Mouse (Mus musculus) hindbrain, embryonic 10.5 days (tissue): ENCODE measurements around the gene Cnot6l. TPM values are rescaled to one million over a fixed set of nuclear protein-coding genes. Genes with fewer than 3 reads are reported as not detected.

Experiments
- DNase-seq: peaks from one replicate; pipeline ENCODE4 v3.0.0-alpha.2; 2017; ENCODE audit warnings: low spot score
- H3K27ac ChIP-seq: fragments of 300-500 bp; sonication (generic); 2 replicates; pipeline ENCODE4 v1.5.1; 2016; ENCODE audit warnings: mild to moderate bottlenecking, moderate library complexity
- H3K27me3 ChIP-seq: fragments of 300-500 bp; sonication (generic); 2 replicates; pipeline ENCODE4 v1.6.1; 2016; ENCODE audit warnings: mild to moderate bottlenecking; ENCODE audit not compliant: poor library complexity, insufficient read depth, severe bottlenecking
- H3K36me3 ChIP-seq: fragments of 300-500 bp; sonication (generic); 2 replicates; pipeline ENCODE4 v1.6.1; 2016; ENCODE audit warnings: mild to moderate bottlenecking, moderate library complexity
- H3K4me1 ChIP-seq: fragments of 300-500 bp; sonication (generic); replicated peaks from 2 replicates; pipeline ENCODE4 v1.6.1; 2016; ENCODE audit warnings: mild to moderate bottlenecking
- H3K4me3 ChIP-seq: fragments of 300-500 bp; sonication (generic); 2 replicates; pipeline ENCODE4 v1.5.1; 2016; ENCODE audit warnings: mild to moderate bottlenecking, moderate library complexity
- H3K9me3 ChIP-seq: fragments of 300-500 bp; sonication (generic); 2 replicates; pipeline ENCODE4 v1.6.1; 2016; ENCODE audit warnings: mild to moderate bottlenecking, moderate library complexity
- WGBS: fragments of 180-500 bp; shearing (Covaris S2); methylation state at CpG from one replicate; pipeline ENCODE4 v1.1.7; 2016; 5-methylcytosine and 5-hydroxymethylcytosine counted together
- polyA plus RNA-seq: library from polyadenylated mRNA; unstranded; fragments of >200 nt; fragmentation: Nextera tagmentation; extraction: Ambion mirVana; gene quantifications from 2 replicates; pipeline ENCODE4 v1.2.1, GENCODE M21; 2016

Gene Cnot6l
- 7.8 and 8.9 TPM in 2 replicates for polyA plus RNA-seq

- 52% methylated on average over 5 of the region's 5 CpGs for WGBS
- Histone ChIP-seq H3K27me3 (no peaks in the 10 kb centered on the region), H3K4me1 (peaks cover 22% of the 10 kb centered on the region), H3K36me3 (no peaks in the 10 kb centered on the region), H3K9me3 (no peaks in the 10 kb centered on the region), H3K4me3 (peak within 1 kb of the TSS; percentile 93), H3K27ac (peak within 1 kb of the TSS; percentile 99)
- DNase-seq, result peak; percentile 13
Measured at GRCm38 (mm10) chr5:96164021-96164411, at the start of gene Cnot6l. Cnot6l (minus strand) TSS chr5:96164171.

- H3K27me3 ChIP-seq, result no peaks in the 10 kb centered on the region
- peak overlapping the region; percentile 88 for H3K27ac ChIP-seq
- under 1% methylated on average over 35 of the region's 35 CpGs for WGBS
- DNase-seq, result peak; percentile 93
- peaks cover 13% of the 10 kb centered on the region for H3K36me3 ChIP-seq
- H3K4me1 ChIP-seq, result peaks cover 15% of the 10 kb centered on the region
- peak overlapping the region; percentile 80 for H3K4me3 ChIP-seq
- H3K9me3 ChIP-seq, result no peaks in the 10 kb centered on the region
Measured at GRCm38 (mm10) chr5:96209916-96210583, 46.1 kb upstream of the Cnot6l start.

DNA sequence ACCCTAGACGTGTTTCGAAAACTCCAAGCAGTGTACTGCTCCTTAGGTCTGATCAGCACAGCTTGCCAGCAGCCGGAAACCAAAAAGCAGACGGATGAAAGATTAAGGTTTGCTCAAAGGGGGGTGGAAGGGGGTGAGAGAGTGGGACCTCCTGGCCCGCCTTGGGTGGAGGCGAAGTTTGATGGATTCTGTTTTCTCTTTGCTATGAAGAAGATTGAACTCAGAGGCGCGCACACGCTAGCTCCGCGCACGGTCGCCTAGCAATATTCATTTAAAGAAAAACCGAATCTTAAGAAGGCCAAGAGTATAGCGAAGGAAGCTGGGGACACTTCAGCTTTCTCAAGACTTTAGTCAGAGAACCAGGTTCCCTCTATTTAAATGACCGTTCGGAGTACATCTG is 45.5 kb upstream of the Cnot6l start, which contains the start of gene Mrpl1:
Mrpl1 (plus strand) TSS at position 35 of the 400 bp plus-strand sequence.
- peak within 1 kb of the TSS; percentile 80 for H3K4me3 ChIP-seq
- H3K4me1 ChIP-seq, result peaks cover 15% of the 10 kb centered on the region
- no peaks in the 10 kb centered on the region for H3K9me3 ChIP-seq
- peak within 1 kb of the TSS; percentile 88 for H3K27ac ChIP-seq
- DNase-seq, result peak; percentile 41
- no peaks in the 10 kb centered on the region for H3K27me3 ChIP-seq
- whole genome bisulfite sequencing, result 4% methylated on average over 17 of the region's 17 CpGs
- peaks cover 8% of the 10 kb centered on the region; the same call in 1 of the 2 replicates for H3K36me3 ChIP-seq

DNA sequence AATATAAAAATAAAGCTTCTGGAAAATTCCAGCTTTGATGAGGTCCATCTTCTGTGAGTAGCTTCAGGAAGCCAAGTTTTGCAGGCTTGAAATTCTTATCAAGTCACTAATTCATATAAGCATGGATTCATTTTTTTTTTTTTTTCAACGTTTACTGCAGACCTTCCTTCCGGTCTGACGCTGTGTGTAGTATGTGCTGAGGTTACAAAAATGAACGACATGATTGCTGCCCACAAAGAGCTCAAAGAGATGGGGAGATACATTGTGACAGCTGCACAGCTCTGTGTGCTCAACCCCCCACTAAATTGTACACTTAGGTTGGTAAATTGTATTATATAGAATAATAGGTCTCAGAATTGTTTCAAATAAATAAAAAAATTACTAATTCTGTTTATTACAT is 44.6 kb upstream of the Cnot6l start:
- 0 out of 2 replicates have a peak overlapping the region, but pooled peaks have one; percentile 80 for H3K4me3 ChIP-seq
- WGBS, result 79% methylated on average over 4 of the region's 4 CpGs

DNA sequence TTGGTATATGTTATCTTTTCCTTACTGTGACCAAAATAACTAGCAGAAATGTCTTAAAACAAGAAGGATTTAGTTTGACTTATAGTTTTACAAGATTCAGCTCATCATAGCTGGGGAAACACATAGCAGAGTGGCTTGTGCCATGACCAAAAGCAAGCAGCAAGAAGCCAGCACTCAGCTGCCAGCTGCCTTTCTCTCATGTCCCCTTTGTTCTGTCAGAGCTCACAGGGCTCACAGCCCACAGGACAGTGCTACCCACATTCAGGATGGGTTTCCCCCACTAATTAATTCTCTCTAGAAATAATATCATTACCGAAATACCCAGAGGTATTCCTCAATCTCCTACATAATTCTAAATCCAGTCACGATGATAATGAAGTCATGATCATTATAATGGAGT is 43.6 kb upstream of the Cnot6l start:
- 91% methylated on average over 2 of the region's 2 CpGs for WGBS

More for the DNA sequence above, 44.6 kb upstream of the Cnot6l start:
- peak overlapping the region; percentile 88; the same call in 1 of the 2 replicates for H3K27ac ChIP-seq
- no peaks in the 10 kb centered on the region for H3K27me3 ChIP-seq
- no peaks in the 10 kb centered on the region for H3K9me3 ChIP-seq
- H3K36me3 ChIP-seq, result no peaks in the 10 kb centered on the region
- DNase-seq, result no peak
- peaks cover 15% of the 10 kb centered on the region for H3K4me1 ChIP-seq

GRCm38 (mm10) chr5:96206897-96207296 is 42.9 kb upstream of the Cnot6l start:
- WGBS, result 77% methylated on average over 2 of the region's 2 CpGs
- no peak overlapping the region for H3K27ac ChIP-seq
- no peak for DNase-seq
- no peaks in the 10 kb centered on the region for H3K27me3 ChIP-seq
- H3K9me3 ChIP-seq, result no peaks in the 10 kb centered on the region
- no peak overlapping the region for H3K4me3 ChIP-seq
- peaks cover 15% of the 10 kb centered on the region for H3K4me1 ChIP-seq
- H3K36me3 ChIP-seq, result no peaks in the 10 kb centered on the region

More for the DNA sequence above, 43.6 kb upstream of the Cnot6l start:
- Histone ChIP-seq H3K36me3 (no peaks in the 10 kb centered on the region), H3K4me3 (no peak overlapping the region), H3K9me3 (no peaks in the 10 kb centered on the region), H3K4me1 (peaks cover 15% of the 10 kb centered on the region), H3K27ac (no peak overlapping the region), H3K27me3 (no peaks in the 10 kb centered on the region)
- no peak for DNase-seq

- H3K27ac ChIP-seq, result no peak overlapping the region
- no peak for DNase-seq
- H3K9me3 ChIP-seq, result no peaks in the 10 kb centered on the region
- H3K4me3 ChIP-seq, result no peak overlapping the region
- H3K27me3 ChIP-seq, result no peaks in the 10 kb centered on the region
- H3K36me3 ChIP-seq, result no peaks in the 10 kb centered on the region
- no peaks in the 10 kb centered on the region for H3K4me1 ChIP-seq
- 76% methylated on average over 10 of the region's 10 CpGs for whole genome bisulfite sequencing
Measured at GRCm38 (mm10) chr5:96201462-96202154, 37.6 kb upstream of the Cnot6l start.

DNA sequence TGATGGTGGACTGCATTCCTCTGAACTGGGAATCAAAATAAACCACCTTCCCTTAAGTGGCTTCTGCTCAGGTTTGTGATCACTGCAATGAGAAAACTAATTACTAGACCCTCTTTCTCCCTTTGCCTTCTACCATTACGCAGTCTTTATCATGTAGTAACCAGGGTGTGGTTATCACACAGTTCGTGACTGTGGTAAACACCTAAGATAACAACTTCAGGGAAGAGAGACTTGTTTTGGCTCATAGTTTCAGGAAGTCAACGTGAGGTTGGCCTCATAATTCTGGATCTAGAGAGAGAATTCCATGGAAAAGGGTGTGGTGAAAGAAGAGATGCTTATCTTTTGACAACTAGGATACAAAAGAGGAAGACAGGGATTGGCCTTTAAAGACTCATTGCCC is 36.3 kb upstream of the Cnot6l start:
- Histone ChIP-seq H3K9me3 (no peaks in the 10 kb centered on the region), H3K4me3 (no peak overlapping the region), H3K36me3 (no peaks in the 10 kb centered on the region), H3K27me3 (no peaks in the 10 kb centered on the region), H3K27ac (no peak overlapping the region), H3K4me1 (no peaks in the 10 kb centered on the region)
- 80% methylated on average over 3 of the region's 3 CpGs for WGBS
- DNase-seq, result no peak

- Histone ChIP-seq H3K27me3 (no peaks in the 10 kb centered on the region), H3K9me3 (no peaks in the 10 kb centered on the region), H3K27ac (no peak overlapping the region), H3K4me1 (no peaks in the 10 kb centered on the region), H3K36me3 (no peaks in the 10 kb centered on the region), H3K4me3 (no peak overlapping the region)
- no peak for DNase-seq
- WGBS, result 82% methylated on average over 6 of the region's 6 CpGs
Measured at GRCm38 (mm10) chr5:96198271-96198670, 34.3 kb upstream of the Cnot6l start.

DNA sequence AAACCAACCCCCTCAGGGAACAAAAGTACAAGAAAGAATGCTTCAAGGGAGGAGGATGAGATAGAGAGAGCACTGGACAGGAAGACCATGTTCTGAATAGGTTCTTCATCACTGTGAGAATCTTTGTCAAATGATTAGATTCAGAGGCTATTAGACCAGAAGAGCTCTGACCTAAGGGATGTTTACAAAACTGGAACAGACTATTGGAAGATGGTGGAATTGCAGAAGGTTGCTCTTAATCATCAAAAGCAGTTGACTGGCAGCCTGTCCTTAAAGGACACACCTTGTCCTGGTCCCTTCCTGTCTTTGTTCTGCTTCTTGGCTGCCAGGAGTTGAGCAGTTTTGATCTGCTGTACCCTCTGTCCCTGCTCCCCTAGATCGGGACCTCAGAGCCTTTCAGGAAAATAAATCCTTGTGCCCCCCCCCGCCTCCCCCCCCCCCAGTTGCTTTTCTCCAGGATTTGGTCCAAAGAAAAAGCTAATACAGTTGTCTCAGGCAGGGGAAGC is 32.6 kb upstream of the Cnot6l start:
- DNase-seq, result no peak
- no peak overlapping the region for H3K27ac ChIP-seq
- WGBS, result 70% methylated on average over 2 of the region's 2 CpGs

GRCm38 (mm10) chr5:96191251-96191650 is 27.3 kb upstream of the Cnot6l start:
- Histone ChIP-seq H3K27me3 (no peaks in the 10 kb centered on the region), H3K9me3 (no peaks in the 10 kb centered on the region), H3K4me3 (no peak overlapping the region), H3K27ac (no peak overlapping the region), H3K36me3 (no peaks in the 10 kb centered on the region), H3K4me1 (no peaks in the 10 kb centered on the region)
- no peak for DNase-seq
- WGBS, result 81% methylated on average over 4 of the region's 4 CpGs

More for the DNA sequence above, 32.6 kb upstream of the Cnot6l start:
- no peaks in the 10 kb centered on the region for H3K36me3 ChIP-seq
- H3K4me1 ChIP-seq, result no peaks in the 10 kb centered on the region
- no peak overlapping the region for H3K4me3 ChIP-seq
- no peaks in the 10 kb centered on the region for H3K9me3 ChIP-seq
- no peaks in the 10 kb centered on the region for H3K27me3 ChIP-seq

- H3K27me3 ChIP-seq, result no peaks in the 10 kb centered on the region
- H3K4me1 ChIP-seq, result no peaks in the 10 kb centered on the region
- no peak overlapping the region for H3K27ac ChIP-seq
- 94% methylated on average over 1 of the region's 1 CpGs for WGBS
- no peaks in the 10 kb centered on the region for H3K9me3 ChIP-seq
- DNase-seq, result no peak
- H3K4me3 ChIP-seq, result no peak overlapping the region
- H3K36me3 ChIP-seq, result no peaks in the 10 kb centered on the region
Measured at GRCm38 (mm10) chr5:96189761-96190160, 25.8 kb upstream of the Cnot6l start.

DNA sequence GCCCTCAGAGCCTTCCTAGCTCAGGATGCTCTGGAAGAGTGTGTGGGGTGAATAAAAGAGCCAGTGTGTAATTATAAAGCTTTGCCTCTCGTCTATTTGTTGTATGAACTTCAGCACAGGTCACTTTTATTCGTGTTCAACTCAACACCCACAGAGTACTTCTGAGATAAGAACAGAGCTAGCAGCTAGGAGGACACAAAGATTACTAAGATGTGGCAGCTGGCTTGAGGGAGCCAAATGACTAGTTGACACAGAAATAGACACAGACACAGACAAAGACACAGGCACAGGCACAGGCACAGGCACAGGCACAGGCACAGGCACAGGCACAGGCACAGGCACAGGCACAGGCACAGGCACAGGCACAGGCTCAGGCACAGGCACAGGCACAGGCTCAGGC is 20.0 kb upstream of the Cnot6l start:
- H3K27ac ChIP-seq, result no peak overlapping the region
- no peak overlapping the region for H3K4me3 ChIP-seq
- 77% methylated on average over 2 of the region's 2 CpGs for WGBS
- H3K9me3 ChIP-seq, result no peaks in the 10 kb centered on the region
- H3K27me3 ChIP-seq, result no peaks in the 10 kb centered on the region
- DNase-seq, result no peak
- H3K36me3 ChIP-seq, result no peaks in the 10 kb centered on the region
- no peaks in the 10 kb centered on the region for H3K4me1 ChIP-seq
